8 mouse cellular contexts compared by ENCODE assay signal in the genomic region with DNA sequence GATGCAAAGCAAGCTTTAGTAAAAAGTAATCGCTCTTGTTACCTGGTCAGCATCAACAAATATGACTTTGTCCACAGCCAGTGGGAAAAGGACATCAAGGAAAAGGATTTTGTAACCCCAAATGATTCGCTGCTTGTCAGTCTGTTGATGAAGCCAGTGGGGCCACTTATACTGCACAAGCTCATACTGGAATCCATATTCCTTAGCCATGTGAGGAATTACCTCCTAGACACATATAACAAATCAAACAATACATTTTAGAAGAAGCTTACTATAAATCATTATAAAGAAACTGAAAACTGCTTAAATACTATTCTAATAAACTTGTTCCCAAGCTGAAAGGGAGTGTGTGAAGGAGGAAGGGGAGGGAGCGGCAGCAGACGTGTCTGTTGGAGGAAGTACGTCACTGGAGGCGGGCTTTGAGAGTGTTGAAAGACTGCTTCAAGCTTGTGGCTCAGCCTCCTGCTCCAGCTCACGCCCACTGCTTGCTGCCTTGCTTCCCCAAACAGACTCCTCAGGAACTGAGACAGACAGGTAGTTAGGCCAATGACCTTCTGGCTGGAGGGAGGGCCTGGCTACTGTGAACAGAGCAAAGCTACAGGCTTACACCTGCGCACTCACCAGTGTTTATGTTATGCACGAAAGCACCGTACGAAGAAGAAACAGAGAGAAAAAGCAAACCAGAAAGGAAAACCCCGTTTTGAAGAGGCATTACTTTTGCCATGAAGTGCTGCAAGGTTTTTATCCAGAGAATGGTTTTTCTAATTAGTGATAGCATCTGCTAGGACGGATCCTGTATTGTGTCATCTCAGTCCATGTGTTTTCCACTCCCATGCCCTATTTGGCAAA.
DNase-seq lines count a peak whose midpoint lies in the region; ATAC-seq lines count a peak whose summit lies in the region.

No protein-coding gene starts in this region.

- DNase-seq in gastrocnemius, adult 18-20 months (ENCODE audit: low spot score), result peak; percentile 99
- DNase-seq in layer of hippocampus, postnatal 36 days, result peak; percentile 94 to 95
- peak; percentile 100 for DNase-seq in lung, postnatal 25 days (ENCODE audit: low spot score)
- DNase-seq in retina, embryonic 14.5 days (ENCODE audit: low spot score), result peak; percentile 98
- DNase-seq in thymus, postnatal 36 days, result peak; percentile 92 to 96

- no peaks in the 10 kb centered on the region; the same call in 1 of the 2 replicates for H3K36me3 ChIP-seq in hindbrain, embryonic 15.5 days

- peak overlapping the region; percentile 32 for H3K9ac ChIP-seq in hindbrain, embryonic 15.5 days

- H3K9me3 ChIP-seq in hindbrain, embryonic 15.5 days, result no peaks in the 10 kb centered on the region

- H3K4me1 ChIP-seq in hindbrain, embryonic 15.5 days (replicated peaks), result peaks cover 10% of the 10 kb centered on the region

- peak overlapping the region; percentile 48 for H3K4me3 ChIP-seq in hindbrain, embryonic 15.5 days

- peak; percentile 99 for ATAC-seq in activated CD4-positive, CD25-positive, alpha-beta regulatory T cell, adult 4 months
- peak; percentile 98 for ATAC-seq in common myeloid progenitor, adult 5-6 weeks (replicated peaks; ENCODE audit: low read depth, poor library complexity, severe bottlenecking)
- peak; percentile 99 for ATAC-seq in hindbrain, embryonic 15.5 days (ENCODE audit: low FRiP score, low read depth)

- peak overlapping the region; percentile 75 for H3K27ac ChIP-seq in hindbrain, embryonic 15.5 days (replicated peaks)

- H3K4me2 ChIP-seq in hindbrain, embryonic 15.5 days, result peak overlapping the region; percentile 73

- H3K27me3 ChIP-seq in hindbrain, embryonic 15.5 days, result no peaks in the 10 kb centered on the region

- WGBS in hindbrain, embryonic 15.5 days, result 2% methylated on average over 13 of the region's 13 CpGs

Comparison
In these comparisons a context has a peak if more than half of its experiments do, and no peak if none do; other contexts are left out.
1. Peak in every context shown above with its lines: DNase-seq, ATAC-seq, H3K4me3 ChIP-seq and H3K27ac ChIP-seq.